Mouse (Mus musculus): ENCODE measurements at regions not wholly inside any gene's neighbourhood (a gene's known extent, or its start where the extent isn't known, plus 50 kb on each side); places are given as distances from the start of the nearest gene placed in this dataset.
"Not testable (repeated sequence)": the region's sequence is repeated elsewhere in the genome, so short reads cannot be mapped to it uniquely, and the experiment has no call there.

- DNase-seq (no peak), ATAC-seq (no peak)
- no peak overlapping the region for H3K27ac ChIP-seq (ENCODE audit: low read depth)
- TF ChIP-seq CTCF (IDR thresholded peaks at IDR 0.05; ENCODE audit: low read depth) (no peak), EP300 (IDR thresholded peaks at IDR 0.05; ENCODE audit: low read depth) (no peak)
- H3K27me3 ChIP-seq (ENCODE audit: insufficient read depth, low read length): no peaks in the 10 kb centered on the region
- no peak overlapping the region for H3K9ac ChIP-seq (replicated peaks)
- no peak overlapping the region for H3K4me3 ChIP-seq (ENCODE audit: low read depth, low read length)
- no peaks in the 10 kb centered on the region for H3K4me1 ChIP-seq (ENCODE audit: insufficient read depth)
- WGBS (ENCODE audit: insufficient replicate concordance): 60% methylated on average over 8 of the region's 8 CpGs
- no peaks in the 10 kb centered on the region for H3K36me3 ChIP-seq (replicated peaks; ENCODE audit: insufficient read depth, low read length)
- H3K4me2 ChIP-seq (ENCODE audit: low read depth, low read length): no peak overlapping the region
- H3K9me3 ChIP-seq (ENCODE audit: low read length): no peaks in the 10 kb centered on the region; the same call in 1 of the 2 replicates
These were observed 95.6 kb upstream of the A430005L14Rik start for GRCm38 (mm10) chr4:153861420-153861819.

- 64% methylated on average over 12 of the region's 12 CpGs for WGBS (ENCODE audit: insufficient replicate concordance)
- Histone ChIP-seq H3K4me3 (ENCODE audit: low read depth, low read length) (no peak overlapping the region), H3K9ac (replicated peaks) (no peak overlapping the region), H3K27me3 (ENCODE audit: insufficient read depth, low read length) (no peaks in the 10 kb centered on the region), H3K36me3 (replicated peaks; ENCODE audit: insufficient read depth, low read length) (no peaks in the 10 kb centered on the region), H3K27ac (ENCODE audit: low read depth) (no peak overlapping the region), H3K4me1 (ENCODE audit: insufficient read depth) (no peaks in the 10 kb centered on the region), H3K9me3 (ENCODE audit: low read length) (no peaks in the 10 kb centered on the region), H3K4me2 (ENCODE audit: low read depth, low read length) (no peak overlapping the region)
- peak; percentile 15 for DNase-seq
- ATAC-seq: no peak
- TF ChIP-seq EP300 (IDR thresholded peaks at IDR 0.05; ENCODE audit: low read depth) (no peak), CTCF (IDR thresholded peaks at IDR 0.05; ENCODE audit: low read depth) (no peak)
These were observed 94.8 kb upstream of the A430005L14Rik start for GRCm38 (mm10) chr4:153862121-153862660.

GRCm38 (mm10) chr4:153872346-153872745 lies 84.7 kb upstream of the A430005L14Rik start:
- no peak overlapping the region for H3K9ac ChIP-seq (replicated peaks)
- TF ChIP-seq CTCF (IDR thresholded peaks at IDR 0.05; ENCODE audit: low read depth): no peak
- no peak for TF ChIP-seq EP300 (IDR thresholded peaks at IDR 0.05; ENCODE audit: low read depth)
- no peak overlapping the region for H3K4me2 ChIP-seq (ENCODE audit: low read depth, low read length)
- peaks cover 5% of the 10 kb centered on the region for H3K9me3 ChIP-seq (ENCODE audit: low read length)
- 64% methylated on average over 3 of the region's 3 CpGs for WGBS (ENCODE audit: insufficient replicate concordance)
- no peak overlapping the region for H3K4me3 ChIP-seq (ENCODE audit: low read depth, low read length)
- H3K36me3 ChIP-seq (replicated peaks; ENCODE audit: insufficient read depth, low read length): no peaks in the 10 kb centered on the region
- H3K27me3 ChIP-seq (ENCODE audit: insufficient read depth, low read length): no peaks in the 10 kb centered on the region
- no peak for ATAC-seq
- no peak for DNase-seq
- H3K27ac ChIP-seq (ENCODE audit: low read depth): no peak overlapping the region
- no peaks in the 10 kb centered on the region for H3K4me1 ChIP-seq (ENCODE audit: insufficient read depth)

GRCm38 (mm10) chr4:153875036-153875435 lies 82.0 kb upstream of the A430005L14Rik start:
- DNase-seq; ATAC-seq; H3K9me3 ChIP-seq (ENCODE audit: low read length); H3K36me3 ChIP-seq (replicated peaks; ENCODE audit: insufficient read depth, low read length); H3K27me3 ChIP-seq (ENCODE audit: insufficient read depth, low read length); H3K4me3 ChIP-seq (ENCODE audit: low read depth, low read length); H3K4me2 ChIP-seq (ENCODE audit: low read depth, low read length); H3K4me1 ChIP-seq (ENCODE audit: insufficient read depth); H3K9ac ChIP-seq (replicated peaks); H3K27ac ChIP-seq (ENCODE audit: low read depth): not testable (repeated sequence)
- 80% methylated on average over 1 of the region's 1 CpGs for WGBS (ENCODE audit: insufficient replicate concordance)

- Histone ChIP-seq H3K27ac (ENCODE audit: low read depth) (no peak overlapping the region), H3K4me1 (ENCODE audit: insufficient read depth) (no peaks in the 10 kb centered on the region), H3K36me3 (replicated peaks; ENCODE audit: insufficient read depth, low read length) (no peaks in the 10 kb centered on the region), H3K9me3 (ENCODE audit: low read length) (no peaks in the 10 kb centered on the region), H3K27me3 (ENCODE audit: insufficient read depth, low read length) (no peaks in the 10 kb centered on the region), H3K9ac (replicated peaks) (no peak overlapping the region), H3K4me3 (ENCODE audit: low read depth, low read length) (no peak overlapping the region), H3K4me2 (ENCODE audit: low read depth, low read length) (no peak overlapping the region)
- TF ChIP-seq EP300 (IDR thresholded peaks at IDR 0.05; ENCODE audit: low read depth) (no peak), CTCF (IDR thresholded peaks at IDR 0.05; ENCODE audit: low read depth) (no peak)
- ATAC-seq: no peak
- 60% methylated on average over 7 of the region's 7 CpGs for WGBS (ENCODE audit: insufficient replicate concordance)
- no peak for DNase-seq
These were observed 79.9 kb upstream of the A430005L14Rik start for GRCm38 (mm10) chr4:153876954-153877642.

- no peak overlapping the region for H3K9ac ChIP-seq (replicated peaks)
- no peaks in the 10 kb centered on the region for H3K36me3 ChIP-seq (replicated peaks; ENCODE audit: insufficient read depth, low read length)
- H3K4me2 ChIP-seq (ENCODE audit: low read depth, low read length): no peak overlapping the region
- no peaks in the 10 kb centered on the region for H3K27me3 ChIP-seq (ENCODE audit: insufficient read depth, low read length)
- WGBS (ENCODE audit: insufficient replicate concordance): 26% methylated on average over 3 of the region's 3 CpGs
- no peaks in the 10 kb centered on the region for H3K9me3 ChIP-seq (ENCODE audit: low read length)
- ATAC-seq (no peak), DNase-seq (no peak)
- TF ChIP-seq CTCF (IDR thresholded peaks at IDR 0.05; ENCODE audit: low read depth): no peak
- TF ChIP-seq EP300 (IDR thresholded peaks at IDR 0.05; ENCODE audit: low read depth): no peak
- no peak overlapping the region for H3K4me3 ChIP-seq (ENCODE audit: low read depth, low read length)
- no peak overlapping the region for H3K27ac ChIP-seq (ENCODE audit: low read depth)
- H3K4me1 ChIP-seq (ENCODE audit: insufficient read depth): no peaks in the 10 kb centered on the region
These were observed 74.0 kb upstream of the A430005L14Rik start for GRCm38 (mm10) chr4:153883057-153883456.

Data from liver, postnatal 0 days (tissue).